Mouse (Mus musculus) megakaryocyte, embryonic 14.5 days (primary cell): Measurements from ENCODE around the gene Col15a1.

Experiments used
- FLI1 ChIP-seq: IDR thresholded peaks from 2 replicates; pipeline ENCODE4 v1.6.1; 2012; ENCODE audit warnings: low read length, inconsistent platforms, mixed read lengths
- GATA1 ChIP-seq: IDR thresholded peaks from 3 replicates; pipeline ENCODE4 v1.6.1; 2012; ENCODE audit warnings: mixed read lengths, low read length, inconsistent platforms, borderline replicate concordance

GRCm38 (mm10) chr4:47352803-47353388 lies 144.9 kb downstream of the Col15a1 start, which contains the start of gene Tgfbr1:
- no peak for TF ChIP-seq GATA1
- no peak for TF ChIP-seq FLI1
